Mouse (Mus musculus) adrenal gland, adult 2 months (tissue): ENCODE data around the gene Setdb1. TPM values are rescaled to one million over a fixed set of nuclear protein-coding genes. Genes with fewer than 3 reads are reported as not detected.
A peak's percentile ranks its signal among the peaks of the same experiment; 100 is the strongest.

Source experiments
- DNase-seq: peaks from one replicate; pipeline ENCODE4 v3.0.0; 2021
- polyA plus RNA-seq: library from polyadenylated mRNA; depleted of rRNA; stranded (reverse); fragments of >200 nt; gene quantifications from 2 replicates; pipeline ENCODE4 v1.2.3, GENCODE M21; 2012
- total RNA-seq, 2 experiments: library from RNA; stranded (reverse); gene quantifications; 2 replicates each; pipeline ENCODE4 v1.2.3; 2021

Setdb1 gene
- total and polyA plus RNA-seq, 3 experiments = 7.6 to 21.7 (median 20.7) TPM

GRCm38 (mm10) chr3:95319110-95319509, 37.9 kb downstream of the Setdb1 start:
- DNase-seq = no peak

GRCm38 (mm10) chr3:95318548-95318947, 38.5 kb downstream of the Setdb1 start:
- DNase-seq = peak; percentile 93

GRCm38 (mm10) chr3:95317414-95318080, 39.5 kb downstream of the Setdb1 start:
- DNase-seq = peak; percentile 80

GRCm38 (mm10) chr3:95315844-95316550, 41.0 kb downstream of the Setdb1 start:
- no peak for DNase-seq

GRCm38 (mm10) chr3:95315094-95315843, 41.7 kb downstream of the Setdb1 start:
- peak; percentile 98 for DNase-seq

- no peak for DNase-seq
Observed at GRCm38 (mm10) chr3:95314486-95315093, 42.4 kb downstream of the Setdb1 start, which contains the start of gene Cers2. Gene Cers2 (plus strand): TSS chr3:95314791.

GRCm38 (mm10) chr3:95314075-95314474, 42.9 kb downstream of the Setdb1 start:
- DNase-seq = no peak

GRCm38 (mm10) chr3:95313476-95313875, 43.5 kb downstream of the Setdb1 start:
- DNase-seq = no peak

GRCm38 (mm10) chr3:95312623-95313022, 44.4 kb downstream of the Setdb1 start:
- peak; percentile 89 for DNase-seq

GRCm38 (mm10) chr3:95310968-95311882, 45.8 kb downstream of the Setdb1 start:
- peak; percentile 70 for DNase-seq

GRCm38 (mm10) chr3:95310496-95310895, 46.5 kb downstream of the Setdb1 start:
- DNase-seq = no peak

- no peak for DNase-seq
Observed at GRCm38 (mm10) chr3:95307100-95307499, 49.9 kb downstream of the Setdb1 start, which contains the start of gene Anxa9. Gene Anxa9 (minus strand): TSS chr3:95307176.

GRCm38 (mm10) chr3:95306244-95306643, 50.8 kb downstream of the Setdb1 start:
- no peak for DNase-seq

GRCm38 (mm10) chr3:95301204-95301796, 55.7 kb downstream of the Setdb1 start:
- DNase-seq = no peak

- no peak for DNase-seq
Observed at GRCm38 (mm10) chr3:95298018-95298417, 59.0 kb downstream of the Setdb1 start.

GRCm38 (mm10) chr3:95296103-95296469, 60.9 kb downstream of the Setdb1 start:
- DNase-seq = peak; percentile 46

- peak; percentile 70 for DNase-seq
Observed at GRCm38 (mm10) chr3:95295321-95296102, 61.5 kb downstream of the Setdb1 start.

GRCm38 (mm10) chr3:95294718-95295117, 62.3 kb downstream of the Setdb1 start:
- DNase-seq = no peak

- no peak for DNase-seq
Observed at GRCm38 (mm10) chr3:95294316-95294715, 62.7 kb downstream of the Setdb1 start.

GRCm38 (mm10) chr3:95293537-95293936, 63.5 kb downstream of the Setdb1 start:
- DNase-seq = peak; percentile 80
